Mouse (Mus musculus) testis, adult 2 months (tissue): ENCODE measurements at regions not wholly inside any gene's neighbourhood (a gene's known extent, or its start where the extent isn't known, plus 50 kb on each side); places are given as distances from the start of the nearest gene placed in this dataset.

Experiments used
- H3K27ac ChIP-seq: fragments of 200-500 bp; 2 replicates; pipeline ENCODE4 v1.5.1; 2012; ENCODE audit warnings: low read depth, low read length; ENCODE audit not compliant: control insufficient read depth, insufficient read depth
- H3K27me3 ChIP-seq: fragments of 200-500 bp; 2 replicates; pipeline ENCODE4 v1.6.1; 2012; ENCODE audit warnings: mild to moderate bottlenecking, low read length, moderate library complexity; ENCODE audit not compliant: control insufficient read depth, insufficient read depth
- H3K36me3 ChIP-seq: fragments of 200-500 bp; 2 replicates; pipeline ENCODE4 v1.6.1; 2012; ENCODE audit warnings: mild to moderate bottlenecking, low read length; ENCODE audit not compliant: control insufficient read depth, insufficient read depth
- H3K4me1 ChIP-seq: fragments of 200-500 bp; 2 replicates; pipeline ENCODE4 v1.6.1; 2012; ENCODE audit warnings: low read length; ENCODE audit not compliant: control insufficient read depth, insufficient read depth
- H3K4me3 ChIP-seq: fragments of 200-500 bp; 2 replicates; pipeline ENCODE4 v1.5.1; 2012; ENCODE audit warnings: low read depth, mild to moderate bottlenecking, low read length, moderate library complexity, mixed read lengths; ENCODE audit not compliant: control insufficient read depth
- CTCF ChIP-seq: fragments of 200-500 bp; IDR thresholded peaks from 2 replicates; pipeline ENCODE4 v1.5.1; 2012; ENCODE audit warnings: low read depth, mild to moderate bottlenecking, inconsistent platforms, low read length, moderate library complexity; ENCODE audit not compliant: control insufficient read depth, insufficient read depth, insufficient replicate concordance
- POLR2A ChIP-seq: fragments of 200-500 bp; IDR thresholded peaks from 2 replicates; pipeline ENCODE4 v1.6.1; 2012; ENCODE audit warnings: low read depth, mild to moderate bottlenecking, inconsistent platforms, low read length, moderate library complexity; ENCODE audit not compliant: control insufficient read depth

DNA sequence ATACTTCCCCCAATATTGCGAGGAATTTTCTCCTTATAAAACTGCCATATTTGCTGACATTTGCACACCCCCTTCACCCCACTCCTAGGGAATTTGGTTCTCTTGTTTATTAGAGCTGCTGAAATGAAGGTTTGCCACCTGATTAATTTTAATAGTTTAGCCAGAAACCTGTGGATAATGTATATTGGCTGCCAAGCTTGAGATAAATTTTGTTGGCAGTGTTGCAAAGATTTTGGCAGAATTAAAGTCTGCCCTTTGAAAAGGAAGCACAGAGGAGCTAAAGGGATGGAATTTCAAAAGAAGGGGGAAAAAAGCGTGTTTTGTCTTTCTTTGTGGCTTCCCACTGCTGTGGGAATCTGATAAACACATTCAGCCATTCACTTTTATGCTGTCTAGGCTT, 354.6 kb upstream of the Car10 start:
- no peak overlapping the region for H3K27ac ChIP-seq
- H3K27me3 ChIP-seq, result no peaks in the 10 kb centered on the region
- no peaks in the 10 kb centered on the region for H3K36me3 ChIP-seq
- H3K4me1 ChIP-seq, result no peaks in the 10 kb centered on the region
- H3K4me3 ChIP-seq, result no peak overlapping the region
- TF ChIP-seq POLR2A (no peak), CTCF (no peak)

- H3K36me3 ChIP-seq, result no peaks in the 10 kb centered on the region
- no peaks in the 10 kb centered on the region for H3K4me1 ChIP-seq
- H3K4me3 ChIP-seq, result no peak overlapping the region
- TF ChIP-seq CTCF (no peak), POLR2A (no peak)
- no peak overlapping the region for H3K27ac ChIP-seq
- H3K27me3 ChIP-seq, result no peaks in the 10 kb centered on the region
These were observed 339.4 kb upstream of the Car10 start for GRCm38 (mm10) chr11:92758383-92758964.

- H3K27ac ChIP-seq, result no peak overlapping the region
- no peaks in the 10 kb centered on the region for H3K36me3 ChIP-seq
- no peaks in the 10 kb centered on the region for H3K27me3 ChIP-seq
- TF ChIP-seq CTCF (peak; percentile 8; the same call in 1 of the 2 replicates), POLR2A (no peak)
- no peaks in the 10 kb centered on the region for H3K4me1 ChIP-seq
- H3K4me3 ChIP-seq, result no peak overlapping the region
These were observed 327.9 kb upstream of the Car10 start for GRCm38 (mm10) chr11:92769936-92770335.

- TF ChIP-seq POLR2A, result no peak
- TF ChIP-seq CTCF, result no peak
- H3K36me3 ChIP-seq, result no peaks in the 10 kb centered on the region
- no peaks in the 10 kb centered on the region for H3K4me1 ChIP-seq
- no peak overlapping the region for H3K27ac ChIP-seq
- H3K27me3 ChIP-seq, result no peaks in the 10 kb centered on the region
- no peak overlapping the region for H3K4me3 ChIP-seq
These were observed 324.8 kb upstream of the Car10 start for GRCm38 (mm10) chr11:92772916-92773569.

DNA sequence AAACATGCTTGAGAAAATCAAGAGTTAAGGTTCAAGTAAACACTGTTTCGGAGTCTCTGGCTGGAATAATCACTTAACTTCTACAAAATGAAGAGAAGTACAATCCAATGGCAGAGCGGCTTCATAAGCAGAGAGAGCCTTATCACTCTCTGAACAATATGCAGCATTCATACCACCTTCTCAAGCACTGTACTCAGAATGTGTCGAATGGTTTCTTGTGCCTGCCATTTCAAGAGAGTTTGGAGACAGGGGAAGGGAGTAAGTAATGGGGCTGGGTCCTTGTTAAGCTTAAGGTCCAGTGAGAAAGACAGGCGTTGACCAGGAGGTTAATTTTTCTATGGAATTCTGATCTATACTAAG, 324.3 kb upstream of the Car10 start:
- Histone ChIP-seq H3K36me3 (no peaks in the 10 kb centered on the region), H3K4me1 (no peaks in the 10 kb centered on the region), H3K27me3 (no peaks in the 10 kb centered on the region), H3K4me3 (no peak overlapping the region), H3K27ac (no peak overlapping the region)
- TF ChIP-seq POLR2A (no peak), CTCF (no peak)

- no peaks in the 10 kb centered on the region for H3K36me3 ChIP-seq
- H3K27ac ChIP-seq, result no peak overlapping the region
- H3K4me3 ChIP-seq, result no peak overlapping the region
- H3K4me1 ChIP-seq, result no peaks in the 10 kb centered on the region
- H3K27me3 ChIP-seq, result no peaks in the 10 kb centered on the region
- TF ChIP-seq POLR2A, result no peak
- TF ChIP-seq CTCF, result no peak
These were observed 323.0 kb upstream of the Car10 start for GRCm38 (mm10) chr11:92774780-92775179.

GRCm38 (mm10) chr11:92799267-92799666, 298.6 kb upstream of the Car10 start:
- no peak for TF ChIP-seq POLR2A
- no peak for TF ChIP-seq CTCF
- H3K4me3 ChIP-seq, result no peak overlapping the region
- H3K27ac ChIP-seq, result no peak overlapping the region
- H3K36me3 ChIP-seq, result no peaks in the 10 kb centered on the region
- H3K4me1 ChIP-seq, result no peaks in the 10 kb centered on the region
- H3K27me3 ChIP-seq, result no peaks in the 10 kb centered on the region
